Mouse (Mus musculus) layer of hippocampus, adult 11-12 months (tissue): ENCODE results near the gene Lysmd2.
"Not testable (repeated sequence)": the region's sequence is repeated elsewhere in the genome, so short reads cannot be mapped to it uniquely, and the experiment has no call there.

Experiments
- DNase-seq: peaks from one replicate; pipeline ENCODE4 v3.0.0; 2022; ENCODE audit warnings: low spot score

Lysmd2 gene

GRCm38 (mm10) chr9:75630823-75631454 lies 5.4 kb downstream of the Lysmd2 start:
- no peak for DNase-seq

- no peak for DNase-seq
Measured at GRCm38 (mm10) chr9:75632111-75632510, 6.6 kb downstream of the Lysmd2 start.

- DNase-seq, result no peak
Measured at GRCm38 (mm10) chr9:75632902-75633301, 7.4 kb downstream of the Lysmd2 start.

GRCm38 (mm10) chr9:75633603-75634002 lies 8.1 kb downstream of the Lysmd2 start:
- no peak for DNase-seq

GRCm38 (mm10) chr9:75634226-75634625 lies 8.7 kb downstream of the Lysmd2 start:
- no peak for DNase-seq

- no peak for DNase-seq
Measured at GRCm38 (mm10) chr9:75645405-75645804, 19.9 kb downstream of the Lysmd2 start.

GRCm38 (mm10) chr9:75653981-75654911 lies 28.7 kb downstream of the Lysmd2 start:
- no peak for DNase-seq

GRCm38 (mm10) chr9:75656456-75656855 lies 30.9 kb downstream of the Lysmd2 start:
- DNase-seq, result not testable (repeated sequence)

- DNase-seq, result peak; percentile 30
Measured at GRCm38 (mm10) chr9:75660917-75661316, 35.4 kb downstream of the Lysmd2 start.

- DNase-seq, result peak; percentile 28
Measured at GRCm38 (mm10) chr9:75665364-75665763, 39.8 kb downstream of the Lysmd2 start.

GRCm38 (mm10) chr9:75666612-75667011 lies 41.1 kb downstream of the Lysmd2 start:
- DNase-seq, result no peak

- DNase-seq, result no peak
Measured at GRCm38 (mm10) chr9:75672769-75673168, 47.2 kb downstream of the Lysmd2 start.

- DNase-seq, result no peak
Measured at GRCm38 (mm10) chr9:75676226-75676625, 50.7 kb downstream of the Lysmd2 start.

- no peak for DNase-seq
Measured at GRCm38 (mm10) chr9:75678341-75678740, 52.8 kb downstream of the Lysmd2 start.

- no peak for DNase-seq
Measured at GRCm38 (mm10) chr9:75679629-75680028, 54.1 kb downstream of the Lysmd2 start.

GRCm38 (mm10) chr9:75680606-75681005 lies 55.1 kb downstream of the Lysmd2 start:
- peak; percentile 28 for DNase-seq

- peak; percentile 93 for DNase-seq
Measured at GRCm38 (mm10) chr9:75683426-75684191, 58.1 kb downstream of the Lysmd2 start, which contains the start of gene Scg3. Gene Scg3, minus strand, starts transcription at chr9:75684056.

- no peak for DNase-seq
Measured at GRCm38 (mm10) chr9:75684292-75684691, 58.8 kb downstream of the Lysmd2 start.

- peak; percentile 24 for DNase-seq
Measured at GRCm38 (mm10) chr9:75684772-75685171, 59.2 kb downstream of the Lysmd2 start.
